Mouse (Mus musculus) myocyte (in vitro differentiated cells): ENCODE measurements around the gene Plcl2. TPM values are rescaled to one million over a fixed set of nuclear protein-coding genes. Genes with fewer than 3 reads are reported as not detected.
"Not testable (repeated sequence)": the region's sequence is repeated elsewhere in the genome, so short reads cannot be mapped to it uniquely, and the experiment has no call there.

Experiments
- H3K27me3 ChIP-seq: one replicate; pipeline ENCODE4 v1.6.1; 2011; ENCODE audit not compliant: control insufficient read depth, insufficient read depth, insufficient read length
- H3K36me3 ChIP-seq: one replicate; pipeline ENCODE4 v1.6.1; 2011; ENCODE audit not compliant: control insufficient read depth, insufficient read depth
- H3K4me2 ChIP-seq: one replicate; pipeline ENCODE4 v1.6.1; 2011; ENCODE audit warnings: low read depth, control low read depth
- H3K4me3 ChIP-seq: one replicate; pipeline ENCODE4 v1.5.1; 2011; ENCODE audit warnings: mild to moderate bottlenecking, control low read depth, moderate library complexity
- H3K79me2 ChIP-seq: one replicate; pipeline ENCODE4 v1.6.1; 2011; ENCODE audit not compliant: control insufficient read depth, insufficient read depth
- H3ac ChIP-seq: one replicate; pipeline ENCODE4 v1.6.1; 2011; ENCODE audit not compliant: control insufficient read depth, insufficient read length
- CEBPB ChIP-seq: IDR thresholded peaks from 2 replicates; pipeline ENCODE4 v1.6.1; 2011; ENCODE audit warnings: mild to moderate bottlenecking, moderate library complexity; ENCODE audit not compliant: poor library complexity, insufficient read depth, severe bottlenecking
- E2F4 ChIP-seq: IDR thresholded peaks from one replicate; pipeline ENCODE4 v1.6.1; 2011; ENCODE audit warnings: mild to moderate bottlenecking, control low read depth, moderate library complexity; ENCODE audit not compliant: insufficient read depth
- MAX ChIP-seq: IDR thresholded peaks from one replicate; pipeline ENCODE4 v1.6.1; 2011; ENCODE audit warnings: low read depth, mild to moderate bottlenecking, control low read depth
- MYOD1 ChIP-seq, 3 experiments: IDR thresholded peaks; one replicate each; pipeline ENCODE4 v1.6.1; 2011; ENCODE audit warnings: control low read depth in 2 of 3, low read depth in 2 of 3, mild to moderate bottlenecking in 2 of 3, moderate library complexity in 1 of 3; ENCODE audit not compliant: insufficient read length in 2 of 3, control insufficient read depth in 1 of 3
- MYOG ChIP-seq, 3 experiments: IDR thresholded peaks; one replicate each; pipeline ENCODE4 v1.6.1; 2011; ENCODE audit warnings: control low read depth in 2 of 3, low read depth in 2 of 3, mild to moderate bottlenecking in 2 of 3; ENCODE audit not compliant: insufficient read length in 2 of 3, control insufficient read depth in 1 of 3, insufficient read depth in 1 of 3
- POLR2A ChIP-seq: IDR thresholded peaks from one replicate; pipeline ENCODE4 v1.6.1; 2011; ENCODE audit warnings: low read depth, mild to moderate bottlenecking, control low read depth, moderate library complexity; ENCODE audit not compliant: insufficient read length
- POLR2AphosphoS2 ChIP-seq: IDR thresholded peaks from one replicate; pipeline ENCODE4 v1.6.1; 2011; ENCODE audit warnings: low read depth, control low read depth; ENCODE audit not compliant: insufficient read length
- REST ChIP-seq: IDR thresholded peaks from one replicate; pipeline ENCODE4 v1.6.1; 2011; ENCODE audit warnings: mild to moderate bottlenecking, control low read depth, moderate library complexity; ENCODE audit not compliant: insufficient read depth, insufficient read length
- SRF ChIP-seq: IDR thresholded peaks from one replicate; pipeline ENCODE4 v1.6.1; 2011; ENCODE audit warnings: low read depth; ENCODE audit not compliant: control insufficient read depth, insufficient read length
- TCF12 ChIP-seq: IDR thresholded peaks from one replicate; pipeline ENCODE4 v1.6.1; 2011; ENCODE audit warnings: mild to moderate bottlenecking, control low read depth; ENCODE audit not compliant: poor library complexity, insufficient read depth, severe bottlenecking
- TCF3 ChIP-seq: IDR thresholded peaks from one replicate; pipeline ENCODE4 v1.6.1; 2011; ENCODE audit warnings: low read depth, control low read depth; ENCODE audit not compliant: insufficient read length
- USF1 ChIP-seq: IDR thresholded peaks from one replicate; pipeline ENCODE4 v1.6.1; 2011; ENCODE audit warnings: low read depth, mild to moderate bottlenecking, control low read depth, moderate library complexity
- polyA plus RNA-seq: library from polyadenylated mRNA; unstranded; fragments of >200 nt; fragmentation: generic; extraction: Trizol; gene quantifications from one replicate; pipeline ENCODE4 v1.2.1, GENCODE M21; 2012; ENCODE audit warnings: missing spikeins

Gene Plcl2
- polyA plus RNA-seq, 1 experiment: 13.2 TPM

DNA sequence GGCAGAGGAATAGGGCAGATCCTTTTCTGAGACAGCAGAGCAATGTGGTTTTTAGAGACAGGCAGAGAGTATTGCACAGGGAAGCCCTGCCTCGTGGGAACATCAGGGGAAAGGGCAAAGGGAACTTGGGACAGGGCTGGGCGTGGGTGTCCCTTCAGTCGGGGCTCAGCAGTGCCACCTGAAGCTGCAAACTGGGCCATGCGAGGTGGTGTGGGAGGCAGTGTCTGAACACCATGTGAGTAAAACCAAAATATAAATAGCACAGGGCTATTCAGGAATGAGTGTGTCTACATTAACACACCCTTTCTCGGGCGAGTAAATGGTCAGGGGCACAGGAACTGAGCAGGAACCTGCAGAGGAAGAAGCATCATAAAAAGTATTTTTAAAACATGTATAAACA, 134.2 kb downstream of the Plcl2 start:
- no peak overlapping the region for H3K4me3 ChIP-seq
- H3K27me3 ChIP-seq: no peaks in the 10 kb centered on the region
- H3K36me3 ChIP-seq: peaks cover 1% of the 10 kb centered on the region
- H3ac ChIP-seq: no peak overlapping the region
- no peak overlapping the region for H3K4me2 ChIP-seq
- H3K79me2 ChIP-seq: no peaks in the 10 kb centered on the region
- TF ChIP-seq MYOD1 (IDR thresholded peaks at IDR 0.05; ENCODE audit: control insufficient read depth in 1 of 3, insufficient read length in 2 of 3, low read depth in 2 of 3) (no peak), REST (no peak), MAX (no peak), SRF (no peak), E2F4 (no peak), POLR2A (no peak), CEBPB (no peak), USF1 (no peak), MYOG (IDR thresholded peaks at IDR 0.05; ENCODE audit: control insufficient read depth in 1 of 3, insufficient read depth in 1 of 3, insufficient read length in 2 of 3, low read depth in 2 of 3) (no peak), POLR2AphosphoS2 (no peak), TCF12 (no peak), TCF3 (no peak)

GRCm38 (mm10) chr17:50643989-50644388, 134.8 kb downstream of the Plcl2 start:
- no peaks in the 10 kb centered on the region for H3K79me2 ChIP-seq
- no peak for TF ChIP-seq MAX

GRCm38 (mm10) chr17:50648141-50648540, 138.9 kb downstream of the Plcl2 start:
- not testable (repeated sequence) for H3K4me3 ChIP-seq, H3ac ChIP-seq, H3K27me3 ChIP-seq, H3K4me2 ChIP-seq, H3K79me2 ChIP-seq, H3K36me3 ChIP-seq

More at GRCm38 (mm10) chr17:50643989-50644388, 134.8 kb downstream of the Plcl2 start:
- Histone ChIP-seq H3K4me3 (no peak overlapping the region), H3ac (no peak overlapping the region), H3K27me3 (no peaks in the 10 kb centered on the region), H3K4me2 (no peak overlapping the region), H3K36me3 (peaks cover 3% of the 10 kb centered on the region)

GRCm38 (mm10) chr17:50648757-50649419, 139.7 kb downstream of the Plcl2 start:
- Histone ChIP-seq H3K36me3 (peaks cover 3% of the 10 kb centered on the region), H3K79me2 (no peaks in the 10 kb centered on the region), H3K4me3 (no peak overlapping the region), H3ac (no peak overlapping the region), H3K4me2 (no peak overlapping the region), H3K27me3 (no peaks in the 10 kb centered on the region)
- TF ChIP-seq MAX (no peak), CEBPB (no peak), SRF (no peak), E2F4 (no peak), TCF12 (no peak), POLR2AphosphoS2 (no peak), MYOD1 (IDR thresholded peaks at IDR 0.05; ENCODE audit: control insufficient read depth in 1 of 3, insufficient read length in 2 of 3, low read depth in 2 of 3) (no peak), MYOG (IDR thresholded peaks at IDR 0.05; ENCODE audit: control insufficient read depth in 1 of 3, insufficient read depth in 1 of 3, insufficient read length in 2 of 3, low read depth in 2 of 3) (no peak)

DNA sequence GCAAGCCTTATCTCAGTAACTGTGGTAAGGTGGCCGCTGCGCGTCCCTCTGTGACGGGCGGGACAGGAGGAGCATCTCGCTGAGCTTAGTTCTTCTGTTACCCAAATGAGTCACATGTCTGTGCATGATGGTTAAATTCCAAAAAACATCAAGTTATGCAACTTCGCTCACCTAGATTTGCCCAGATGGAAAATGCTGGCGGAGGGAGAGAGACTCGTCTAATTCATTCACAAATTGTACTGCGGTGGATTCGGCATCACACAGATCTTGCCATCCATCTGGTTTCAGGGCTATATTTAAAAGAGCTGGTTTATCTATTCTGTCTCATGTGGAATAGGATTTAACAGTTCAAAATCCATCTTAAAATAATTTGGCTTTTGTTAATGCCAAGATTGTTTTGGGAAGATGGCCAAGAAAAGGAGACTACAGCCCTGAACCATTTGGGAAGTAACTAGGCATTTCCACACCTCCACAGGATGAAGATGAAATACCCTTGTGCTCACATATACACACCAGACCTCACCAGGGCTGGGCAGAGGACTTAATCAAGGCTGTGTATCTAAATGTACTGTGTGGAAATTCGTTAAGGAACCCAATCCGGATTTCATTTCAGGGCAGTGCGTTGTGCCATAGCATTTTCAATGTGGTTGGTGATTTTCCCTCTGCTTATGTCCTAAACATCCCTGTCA, 141.5 kb downstream of the Plcl2 start:
- H3K27me3 ChIP-seq: no peaks in the 10 kb centered on the region
- no peak for TF ChIP-seq POLR2AphosphoS2
- no peak for TF ChIP-seq MYOG (IDR thresholded peaks at IDR 0.05; ENCODE audit: control insufficient read depth in 1 of 3, insufficient read depth in 1 of 3, insufficient read length in 2 of 3, low read depth in 2 of 3)
- no peak for TF ChIP-seq POLR2A
- no peak overlapping the region for H3K4me3 ChIP-seq
- H3K4me2 ChIP-seq: no peak overlapping the region
- H3K79me2 ChIP-seq: no peaks in the 10 kb centered on the region
- peaks cover 3% of the 10 kb centered on the region for H3K36me3 ChIP-seq
- H3ac ChIP-seq: no peak overlapping the region
